In the genomic region with DNA sequence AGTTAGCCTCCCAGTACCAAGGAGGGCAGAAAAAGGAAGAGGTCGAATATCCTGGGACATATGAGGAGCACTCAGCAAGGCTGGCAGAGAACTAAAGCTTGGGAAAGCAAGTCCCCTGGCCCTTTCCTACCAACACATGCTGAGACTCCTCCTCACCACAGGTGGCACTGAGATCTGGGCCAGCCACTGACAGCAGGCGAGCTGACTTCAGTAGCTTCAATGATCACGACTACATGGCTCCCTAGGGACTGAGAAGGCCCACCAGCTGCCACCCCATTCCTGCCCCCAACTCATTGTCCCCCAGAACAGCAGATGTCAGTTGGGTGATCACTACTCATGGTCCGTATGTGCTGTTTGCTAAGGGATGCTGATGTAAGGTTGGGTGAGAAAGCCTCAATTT, we compare ENCODE assay signal across 18 mouse cellular contexts.
DNase-seq lines count a peak whose midpoint lies in the region; ATAC-seq lines count a peak whose summit lies in the region.
"Had no signal": no experiment of that assay in that cellular context is flagged by ENCODE, and none has a peak within 500 bp of the region (broad histone marks: within the 10 kb centered on the region; RNA-seq: fewer than 3 reads in every experiment).

No protein-coding gene starts in this region.

- H3K4me3 ChIP-seq in megakaryocyte, embryonic 14.5 days (replicated peaks): peak overlapping the region; percentile 11
- H3K4me3 ChIP-seq: heart, embryonic 10.5 days had no signal

- no peaks in the 10 kb centered on the region for H3K36me3 ChIP-seq in megakaryocyte, embryonic 14.5 days (replicated peaks; ENCODE audit: low read length)
- H3K36me3 ChIP-seq: heart, embryonic 10.5 days had no signal

- no peaks in the 10 kb centered on the region for H3K9me3 ChIP-seq in megakaryocyte, embryonic 14.5 days
- H3K9me3 ChIP-seq: heart, embryonic 10.5 days had no signal

- DNase-seq in cerebellum, adult 18-20 months: peak; percentile 28 to 41
- DNase-seq in cerebellum, postnatal 14 days: peak; percentile 57 to 63
- peak; percentile 42 to 53 for DNase-seq in layer of hippocampus, postnatal 10 days (ENCODE audit: low spot score in 2 of 2)
- DNase-seq in thymus, adult 18-20 months: no peak
- no peak for DNase-seq in left cerebral cortex, adult 11 months (ENCODE audit: low spot score)
- DNase-seq: adrenal gland, adult 2 months; embryo, embryonic 11 days; kidney, adult 9 months; liver; liver, postnatal 0 days; lung, postnatal 10 days; thymus, postnatal 14 days had no signal

- H3K27me3 ChIP-seq in megakaryocyte, embryonic 14.5 days (replicated peaks): peaks cover 7% of the 10 kb centered on the region

- no peak for ATAC-seq in megakaryocyte, adult 5-6 weeks (ENCODE audit: poor library complexity, severe bottlenecking)
- ATAC-seq: forebrain, embryonic 16.5 days; inflammation-experienced regulatory T-cells, adult 6 months; liver, postnatal 0 days; midbrain, embryonic 16.5 days had no signal

- no peaks in the 10 kb centered on the region for H3K4me1 ChIP-seq in megakaryocyte, embryonic 14.5 days
- H3K4me1 ChIP-seq: heart, embryonic 10.5 days had no signal

Comparison
In these comparisons a context has a peak if more than half of its experiments do, and no peak if none do; other contexts are left out.
1. DNase-seq: peak in cerebellum, adult 18-20 months (2 of 2), cerebellum, postnatal 14 days (2 of 2) and layer of hippocampus, postnatal 10 days (2 of 2); none in thymus, adult 18-20 months (0 of 2) and left cerebral cortex, adult 11 months (single experiment).